Mouse (Mus musculus): ENCODE measurements around the gene Cib2.

GRCm38 (mm10) chr9:54500832-54501452, 59.1 kb downstream of the Cib2 start:
- TF ChIP-seq POLR2A (IDR thresholded peaks at IDR 0.05; ENCODE audit: extremely low read depth, insufficient read depth, low read length) (no peak), CTCF (IDR thresholded peaks at IDR 0.05; ENCODE audit: extremely low read depth, insufficient read depth, low read length) (no peak)

Data from cortical plate, adult 2 months (tissue).